Mouse (Mus musculus): Measurements from ENCODE around the gene Tspan15.

Gene Tspan15

DNA sequence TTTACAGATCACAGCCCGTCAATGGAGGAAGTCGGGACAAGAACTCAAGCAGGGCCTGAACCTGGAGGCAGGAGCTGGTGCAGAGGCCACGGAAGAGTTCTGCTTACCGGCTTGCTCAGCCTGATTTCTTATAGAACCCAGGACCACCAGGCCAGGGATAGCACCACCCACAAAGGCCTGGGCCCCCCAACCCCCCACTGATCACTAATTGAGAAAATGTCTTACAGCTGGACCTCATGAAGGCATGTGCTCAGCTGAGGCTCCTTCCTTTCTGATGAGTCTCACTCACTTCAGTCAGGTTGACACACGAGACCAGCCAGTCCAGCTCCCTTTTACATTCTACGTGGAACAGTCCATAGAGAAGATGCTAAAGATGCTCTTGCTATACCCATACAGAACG is 5.2 kb downstream of the Tspan15 start:
- no peak for DNase-seq

GRCm38 (mm10) chr10:62224231-62224630 is 6.8 kb downstream of the Tspan15 start:
- DNase-seq, result no peak

DNA sequence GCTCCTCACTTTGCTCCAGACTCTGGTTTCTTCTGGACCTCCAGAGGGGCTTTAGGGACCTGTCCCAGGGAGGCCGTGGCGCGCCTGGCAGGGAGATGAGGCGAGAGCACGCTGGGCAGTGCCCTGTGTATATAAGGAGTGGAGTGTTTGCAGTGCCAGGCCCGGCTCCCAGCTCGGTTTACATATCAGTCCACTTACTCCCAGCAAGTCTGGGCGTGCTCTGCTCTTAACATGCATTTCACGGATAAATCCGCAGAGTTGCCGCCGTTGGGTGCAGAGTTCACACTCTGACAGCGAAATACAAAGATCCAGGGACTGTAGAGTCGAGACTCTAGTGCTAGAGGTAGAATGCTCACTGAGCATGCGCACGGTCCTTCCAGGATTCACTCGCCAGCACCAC is 8.3 kb downstream of the Tspan15 start:
- DNase-seq, result no peak

DNA sequence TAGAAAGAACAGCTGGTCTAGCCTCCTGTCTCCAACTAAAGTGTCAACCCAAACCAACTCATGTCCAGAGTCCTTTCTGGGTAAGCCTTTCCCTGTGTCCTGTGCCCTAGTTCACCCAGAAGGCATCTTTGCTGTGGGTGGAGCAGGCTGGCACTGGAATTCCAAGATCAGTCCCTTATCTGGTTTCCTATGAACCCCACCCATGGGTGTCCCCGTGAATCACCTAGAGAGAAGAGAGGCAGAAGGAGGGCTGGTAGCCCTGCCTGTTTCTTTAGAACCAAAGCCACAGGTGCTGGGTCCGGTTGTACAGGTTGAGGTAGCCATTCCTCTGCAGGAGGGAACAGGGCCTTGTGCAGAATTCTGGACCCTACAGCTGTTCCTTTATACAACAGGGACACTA is 9.4 kb downstream of the Tspan15 start:
- no peak for DNase-seq

- DNase-seq, result no peak
These were observed 10.1 kb downstream of the Tspan15 start for GRCm38 (mm10) chr10:62220732-62221514.

GRCm38 (mm10) chr10:62218789-62219172 is 12.3 kb downstream of the Tspan15 start:
- no peak for DNase-seq

DNA sequence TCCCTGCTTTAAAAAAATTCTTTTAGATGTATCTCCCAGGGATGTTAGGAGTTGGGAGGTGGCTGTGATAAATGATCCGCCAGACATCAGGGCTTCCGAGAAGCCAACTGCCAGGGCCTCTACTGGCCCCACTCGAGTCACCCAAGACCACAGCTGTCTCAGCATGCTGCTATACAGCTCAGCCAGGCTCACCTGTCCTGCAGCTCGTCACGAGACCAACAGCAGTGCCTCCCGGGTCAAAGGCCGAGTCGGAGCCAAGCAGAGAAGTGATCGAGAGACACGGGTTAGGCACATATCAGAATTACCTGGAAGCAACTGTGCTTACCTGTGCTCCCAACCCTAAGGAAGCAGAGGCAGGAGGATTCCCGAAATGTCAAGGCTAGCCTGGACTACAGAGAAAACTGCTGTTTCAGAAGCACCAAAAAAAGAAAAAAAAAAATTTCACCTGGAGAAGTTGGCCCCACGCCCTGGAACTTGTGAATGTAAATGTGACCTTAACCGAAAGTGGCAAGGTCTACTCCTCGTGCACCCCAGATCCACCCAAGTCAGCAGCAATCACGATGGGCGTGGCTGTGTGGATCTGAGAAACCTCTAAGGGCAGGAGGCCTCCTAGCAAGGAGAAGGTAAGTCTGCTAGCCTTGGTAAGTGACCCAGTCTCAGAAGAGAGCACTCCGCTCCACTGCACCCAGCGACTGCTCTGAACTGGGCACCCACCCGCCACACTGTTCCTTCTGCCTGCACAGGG is 12.8 kb downstream of the Tspan15 start:
- no peak for DNase-seq

DNA sequence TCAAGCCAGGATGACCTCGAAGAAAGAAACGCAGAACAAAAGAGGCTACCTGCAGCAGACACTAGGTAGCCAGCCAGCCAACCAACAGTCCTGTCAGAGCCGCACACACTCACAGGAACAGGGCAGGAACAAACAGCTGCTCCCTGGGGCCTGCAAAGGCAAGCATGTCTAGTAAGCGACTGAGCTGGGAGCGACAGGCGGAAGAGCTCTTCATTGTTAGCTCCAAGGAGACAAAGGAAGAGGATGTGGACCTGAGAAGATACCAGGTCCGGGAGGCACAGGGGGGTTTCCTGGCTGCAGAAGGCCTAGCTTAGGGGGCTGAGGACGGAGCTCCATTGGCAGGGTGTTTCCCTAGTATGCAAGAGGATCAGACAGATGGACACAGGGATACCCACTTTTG is 13.9 kb downstream of the Tspan15 start:
- no peak for DNase-seq

DNA sequence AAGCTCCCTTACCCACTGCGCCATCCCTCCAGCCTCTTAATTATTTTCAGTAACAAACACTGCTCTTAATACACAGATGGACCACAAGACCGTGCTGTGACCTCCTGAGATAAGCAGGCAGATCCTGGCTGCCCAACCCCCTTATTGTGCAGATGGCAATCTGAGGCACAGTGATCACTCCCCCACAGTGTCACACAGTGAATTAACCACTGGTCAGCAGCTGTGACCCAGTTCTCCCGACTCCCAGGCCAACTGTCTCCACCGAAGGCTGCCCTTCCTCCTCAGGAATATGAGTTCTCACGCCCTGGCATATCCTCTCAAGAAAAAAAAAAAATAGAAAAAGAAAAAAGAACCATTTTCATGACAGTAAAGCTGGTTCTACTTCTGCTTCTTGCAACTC is 14.5 kb downstream of the Tspan15 start:
- peak; percentile 66 for DNase-seq

- no peak for DNase-seq
These were observed 15.4 kb downstream of the Tspan15 start for GRCm38 (mm10) chr10:62215633-62216032.

GRCm38 (mm10) chr10:62215169-62215616 is 15.9 kb downstream of the Tspan15 start:
- DNase-seq, result no peak

- DNase-seq, result no peak
These were observed 19.7 kb downstream of the Tspan15 start for GRCm38 (mm10) chr10:62211310-62211709.

GRCm38 (mm10) chr10:62208241-62208896 is 22.7 kb downstream of the Tspan15 start:
- no peak for DNase-seq

- no peak for DNase-seq
These were observed 28.5 kb downstream of the Tspan15 start for GRCm38 (mm10) chr10:62202574-62202973.

GRCm38 (mm10) chr10:62198891-62199290 is 32.2 kb downstream of the Tspan15 start:
- DNase-seq, result no peak

DNA sequence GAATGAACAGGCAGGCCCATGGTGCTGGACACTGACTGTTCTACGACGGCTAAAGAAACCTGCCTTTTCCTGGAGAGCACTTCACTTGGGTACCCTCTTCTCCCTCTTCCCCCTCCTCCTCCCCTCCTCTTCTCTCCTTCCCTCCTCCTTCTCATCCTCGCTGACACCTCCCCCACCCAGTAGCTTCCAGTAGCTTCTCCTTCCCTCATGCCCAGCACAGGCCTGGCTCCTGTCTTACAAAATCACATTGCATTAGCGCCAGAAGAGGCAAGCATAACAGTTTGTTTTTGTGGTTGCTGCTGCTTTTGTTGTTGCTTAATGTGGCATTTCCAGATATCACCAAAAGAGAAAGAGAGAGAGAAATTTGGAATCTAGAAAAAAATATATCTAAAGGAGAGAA is 33.6 kb downstream of the Tspan15 start:
- DNase-seq, result no peak

DNA sequence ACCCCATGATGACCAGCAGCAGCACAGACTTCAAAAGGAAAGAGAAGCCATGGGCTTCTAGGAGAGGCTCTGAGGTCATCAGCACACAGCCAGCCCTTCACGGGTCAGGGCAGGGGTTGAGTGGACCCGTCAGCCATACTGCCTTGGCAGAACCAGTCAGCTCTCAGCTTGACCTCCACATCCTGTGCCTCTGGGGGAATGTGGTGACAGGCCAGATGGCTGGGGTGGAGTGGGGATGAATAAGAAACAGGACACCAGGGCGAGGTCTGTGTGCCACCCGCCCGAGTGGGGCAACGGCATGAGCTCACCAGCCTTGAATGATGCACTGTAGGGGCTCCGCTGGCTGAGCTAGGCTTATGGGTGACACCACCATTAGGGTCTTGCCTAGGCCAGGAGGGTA is 35.7 kb downstream of the Tspan15 start:
- no peak for DNase-seq

DNA sequence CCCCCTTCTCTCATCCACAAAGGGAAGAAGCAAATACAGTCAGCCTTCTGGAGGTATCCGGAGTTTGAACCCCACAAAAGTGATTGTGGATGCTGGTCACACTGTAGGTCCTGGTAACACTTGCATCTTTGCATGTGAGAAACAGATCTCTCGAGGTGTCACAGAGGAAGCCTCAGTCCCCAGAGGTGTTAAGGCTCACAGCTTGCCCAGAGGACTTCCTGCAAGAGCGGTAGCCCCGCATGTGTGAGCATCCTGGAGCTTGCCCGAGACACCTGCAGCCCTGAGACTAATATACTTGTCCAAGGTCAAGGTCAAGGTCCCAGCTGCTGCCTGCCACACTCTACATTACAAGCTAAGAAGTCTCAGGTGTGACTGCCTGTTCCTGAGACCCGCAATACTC is 36.1 kb downstream of the Tspan15 start:
- no peak for DNase-seq

DNA sequence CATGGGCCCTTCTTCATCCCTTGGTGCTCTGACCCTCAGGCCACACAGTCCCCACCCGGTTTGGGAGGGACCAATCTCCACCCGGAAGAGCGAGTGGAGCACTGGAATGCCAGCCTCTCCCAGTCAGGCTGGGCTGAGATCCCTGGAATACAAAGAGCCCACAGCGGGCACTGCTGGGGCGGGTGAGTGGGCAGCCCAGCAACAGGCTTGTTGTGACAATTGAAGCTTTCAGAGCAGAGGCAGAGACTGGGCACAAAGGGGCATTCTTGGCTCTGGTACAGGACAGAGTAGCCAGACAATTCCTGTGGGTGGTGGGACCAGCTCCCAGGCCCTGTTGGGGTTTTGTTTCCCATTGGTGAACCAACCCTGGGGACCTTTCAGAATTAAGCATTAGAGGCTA is 36.6 kb downstream of the Tspan15 start:
- DNase-seq, result no peak

DNA sequence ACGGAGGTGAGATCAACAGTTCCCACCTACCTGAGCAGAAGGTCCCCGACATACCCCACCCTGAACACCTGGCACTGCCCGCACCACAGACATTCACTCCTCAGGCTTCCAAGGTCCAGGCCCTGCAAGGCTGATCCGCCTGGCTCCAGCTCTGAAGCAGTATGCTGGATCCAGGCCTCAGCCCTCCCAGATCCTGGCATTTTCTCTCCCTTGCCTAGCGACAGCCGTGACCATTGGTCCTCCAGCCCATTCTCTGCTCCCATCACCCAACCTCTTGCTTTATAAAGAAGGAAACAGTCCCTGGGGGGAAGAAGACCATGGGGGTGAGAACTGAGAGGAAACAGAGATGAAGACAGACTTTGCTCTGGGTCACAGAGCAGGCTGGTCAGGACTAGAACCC is 37.0 kb downstream of the Tspan15 start:
- DNase-seq, result no peak

- peak; percentile 83 for DNase-seq
These were observed 38.3 kb downstream of the Tspan15 start for GRCm38 (mm10) chr10:62192701-62193157.

GRCm38 (mm10) chr10:62190821-62191220 is 40.2 kb downstream of the Tspan15 start:
- DNase-seq, result no peak

DNA sequence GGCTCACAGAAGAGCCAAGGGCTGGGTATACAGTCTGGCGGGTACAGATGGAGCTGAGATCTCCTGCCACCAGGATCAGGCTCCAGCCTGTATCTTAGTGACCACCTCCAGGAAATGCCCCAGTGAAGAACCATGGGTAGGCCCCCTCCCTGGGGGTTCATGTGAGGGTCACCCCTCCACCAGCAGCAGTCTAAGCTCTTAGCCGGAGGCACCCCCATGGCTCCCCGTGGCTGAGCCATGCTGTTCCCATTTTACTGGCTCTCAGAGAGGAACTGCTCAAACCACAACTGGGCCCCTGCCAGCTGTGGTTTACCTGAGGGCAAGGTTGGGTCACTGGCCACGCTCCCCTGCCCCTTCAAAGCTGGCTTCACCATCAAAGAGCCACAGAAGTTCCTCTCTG is 41.1 kb downstream of the Tspan15 start:
- no peak for DNase-seq

DNA sequence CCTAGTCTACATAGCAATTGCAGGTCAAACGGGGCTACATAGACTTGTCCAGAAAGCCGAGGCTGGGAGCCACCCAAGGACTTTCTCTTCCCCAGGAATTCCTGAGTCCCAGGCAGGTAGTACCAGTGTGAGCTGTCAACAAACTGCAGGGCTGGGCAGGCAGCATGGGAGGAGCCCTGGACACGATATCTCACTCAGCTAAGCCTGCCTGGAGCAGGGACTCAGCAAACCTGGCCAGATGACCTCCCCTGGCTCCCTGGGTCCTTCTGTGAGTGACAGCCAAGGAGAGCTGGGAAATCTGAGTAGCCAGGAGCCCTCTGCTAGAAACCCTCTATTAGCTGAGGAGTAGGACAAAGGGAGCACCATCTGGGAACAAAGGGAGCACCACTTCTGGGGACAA is 41.7 kb downstream of the Tspan15 start:
- DNase-seq, result no peak
